Mouse (Mus musculus): ENCODE results near the gene Map1s. TPM values are rescaled to one million over a fixed set of nuclear protein-coding genes. Genes with fewer than 3 reads are reported as not detected.
A peak's percentile ranks its signal among the peaks of the same experiment; 100 is the strongest.
"Not testable (repeated sequence)": the region's sequence is repeated elsewhere in the genome, so short reads cannot be mapped to it uniquely, and the experiment has no call there.

The Map1s gene
- polyA plus RNA-seq, 1 experiment from 2014 or later: 57.8 TPM

DNA sequence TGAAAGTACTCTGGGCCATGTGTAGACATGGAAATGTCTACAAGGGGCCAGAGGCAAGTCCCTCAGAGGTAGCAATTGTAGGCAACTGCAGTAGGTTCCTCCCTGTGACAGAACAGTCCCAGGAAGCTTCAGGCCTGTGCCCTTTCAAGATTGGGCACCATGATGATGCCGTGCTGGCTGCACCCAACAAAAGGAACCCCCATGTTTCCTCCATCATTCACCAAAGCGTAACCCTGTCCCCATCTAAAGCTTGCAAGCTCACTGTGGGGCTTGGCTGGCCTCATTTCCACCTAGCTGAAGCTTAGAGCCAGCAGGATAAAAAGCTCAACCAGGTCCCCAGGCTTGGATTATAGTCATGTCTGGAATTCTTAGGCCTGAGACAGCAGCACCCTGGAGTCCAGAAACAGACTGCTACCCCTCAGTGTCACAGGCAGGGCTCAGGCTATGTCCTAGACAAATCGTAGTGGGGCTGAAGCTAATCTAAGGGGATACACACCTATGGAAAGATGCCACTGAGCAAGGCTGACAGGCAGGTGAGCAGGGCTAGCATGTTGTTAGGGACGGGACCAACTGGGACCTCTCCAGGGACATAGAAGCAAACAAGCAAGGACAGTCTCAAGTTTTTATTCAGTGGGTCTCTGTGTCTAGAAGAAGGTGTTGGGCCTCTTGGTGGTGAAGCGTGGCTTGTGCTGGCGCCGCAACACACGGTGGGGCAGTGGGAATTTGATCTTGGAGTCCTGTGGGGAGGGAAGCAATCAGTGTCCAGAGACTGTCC, 10.8 kb upstream of the Map1s start:
- 92% methylated on average over 8 of the region's 8 CpGs for WGBS
- Histone ChIP-seq H3K9ac (0 out of 2 replicates have a peak overlapping the region, but pooled peaks have one; percentile 35), H3K4me1 (peaks cover 43% of the 10 kb centered on the region), H3K4me3 (peak overlapping the region; percentile 92; the same call in 1 of the 2 replicates), H3K9me3 (peaks cover 3% of the 10 kb centered on the region; the same call in 1 of the 2 replicates), H3K27ac (no peak overlapping the region), H3K36me3 (peaks cover 33% of the 10 kb centered on the region), H3K4me2 (replicated peaks) (no peak overlapping the region), H3K27me3 (peaks cover 52% of the 10 kb centered on the region)
- ATAC-seq (ENCODE audit: low FRiP score, low read depth): no peak

DNA sequence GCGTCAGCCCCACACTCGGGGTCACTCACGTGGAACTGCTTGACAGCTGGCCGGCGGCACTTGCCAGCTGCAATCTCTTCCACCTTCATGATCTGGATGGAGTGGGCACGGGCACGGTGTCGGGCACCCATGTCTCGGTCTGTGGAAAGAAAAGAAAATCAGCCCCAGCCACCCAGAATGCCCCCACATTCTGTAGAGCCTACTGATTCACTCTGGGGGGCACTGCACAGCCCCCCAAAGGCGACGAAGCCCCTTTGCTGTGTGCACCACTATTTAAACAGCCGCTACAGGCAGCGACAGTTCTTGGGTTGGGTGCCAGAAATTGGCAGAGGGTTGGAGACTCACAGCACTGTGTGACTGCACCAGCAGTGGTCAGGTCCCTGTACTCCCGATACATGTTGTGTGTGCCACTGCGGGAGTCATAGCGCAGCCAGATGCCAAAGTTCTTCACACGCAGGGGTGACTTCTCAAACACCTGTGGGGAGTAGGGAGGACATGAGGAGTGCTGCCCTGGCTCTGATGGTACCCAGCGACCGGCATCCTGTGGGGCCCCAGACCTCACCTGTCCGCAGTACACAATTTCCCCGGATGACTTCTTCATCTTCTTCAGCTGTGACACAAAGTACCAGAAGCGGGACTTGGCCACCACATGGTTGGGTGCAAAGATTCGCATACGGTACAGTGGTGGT, 10.0 kb upstream of the Map1s start:
- H3K4me3 ChIP-seq: peak overlapping the region; percentile 92

GRCm38 (mm10) chr8:70896316-70897020, 9.3 kb upstream of the Map1s start:
- Histone ChIP-seq H3K27me3 (peaks cover 37% of the 10 kb centered on the region), H3K9ac (peak overlapping the region; percentile 95), H3K4me3 (peak overlapping the region; percentile 92), H3K4me2 (replicated peaks) (peak overlapping the region; percentile 98), H3K9me3 (no peaks in the 10 kb centered on the region), H3K27ac (peak overlapping the region; percentile 55; the same call in 1 of the 2 replicates), H3K36me3 (peaks cover 33% of the 10 kb centered on the region), H3K4me1 (peaks cover 43% of the 10 kb centered on the region)
- no peak for ATAC-seq (ENCODE audit: low FRiP score, low read depth)
- 3% methylated on average over 25 of the region's 25 CpGs for whole genome bisulfite sequencing

More for the DNA sequence above, 10.0 kb upstream of the Map1s start:
- not testable (repeated sequence) for ATAC-seq (ENCODE audit: low FRiP score, low read depth); H3K27ac ChIP-seq; H3K9me3 ChIP-seq
- peaks cover 44% of the 10 kb centered on the region for H3K27me3 ChIP-seq
- WGBS: 81% methylated on average over 24 of the region's 24 CpGs
- H3K4me2 ChIP-seq (replicated peaks): peak overlapping the region; percentile 98
- H3K4me1 ChIP-seq: peaks cover 43% of the 10 kb centered on the region
- H3K9ac ChIP-seq: peak overlapping the region; percentile 95
- peaks cover 33% of the 10 kb centered on the region for H3K36me3 ChIP-seq

DNA sequence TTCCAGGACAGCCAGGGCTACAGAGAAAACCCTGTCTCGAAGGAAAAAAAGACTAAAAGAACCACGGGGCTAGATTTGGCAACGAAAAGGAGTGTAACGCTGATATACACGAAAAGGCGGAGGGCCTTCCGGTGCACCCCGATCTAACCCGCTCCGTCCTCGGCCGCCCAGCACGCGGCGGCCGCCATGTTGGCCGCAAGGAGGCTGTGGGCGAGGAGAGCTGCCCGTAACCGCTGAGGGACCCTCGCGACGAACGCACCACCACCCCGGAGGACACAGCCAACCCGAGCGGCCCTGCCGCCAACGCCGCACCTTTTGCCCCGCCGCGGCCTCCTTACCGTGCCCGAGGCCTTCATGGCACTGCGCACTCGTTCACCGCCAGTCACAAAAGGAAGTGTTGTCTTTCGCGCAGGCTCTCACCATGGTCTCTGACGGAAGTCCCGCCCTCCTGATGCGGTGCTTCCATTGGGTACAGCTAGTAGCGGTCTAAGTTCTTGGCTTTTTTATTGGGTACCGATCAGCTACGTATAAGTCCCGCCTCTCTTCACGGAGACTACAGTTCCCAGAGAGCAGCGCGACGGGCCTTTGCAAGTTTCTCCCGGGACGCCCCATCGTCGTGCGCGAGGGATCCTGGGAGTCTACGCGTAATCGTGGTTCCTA, 8.6 kb upstream of the Map1s start, which contains the start of gene Rpl18a:
Gene Rpl18a, minus strand, starts transcription at position 392 of the 660 bp plus-strand sequence.
- Histone ChIP-seq H3K27me3 (peaks cover 30% of the 10 kb centered on the region), H3K4me1 (peaks cover 36% of the 10 kb centered on the region), H3K27ac (peak within 1 kb of the TSS; percentile 72), H3K9me3 (no peaks in the 10 kb centered on the region), H3K36me3 (peaks cover 33% of the 10 kb centered on the region), H3K9ac (peak within 1 kb of the TSS; percentile 95), H3K4me3 (peak within 1 kb of the TSS; percentile 92), H3K4me2 (replicated peaks) (peak within 1 kb of the TSS; percentile 98)
- ATAC-seq (ENCODE audit: low FRiP score, low read depth): peak; percentile 98
- under 1% methylated on average over 60 of the region's 60 CpGs for WGBS

GRCm38 (mm10) chr8:70897681-70898413, 7.9 kb upstream of the Map1s start:
- Histone ChIP-seq H3K4me1 (peaks cover 29% of the 10 kb centered on the region), H3K9me3 (no peaks in the 10 kb centered on the region), H3K4me2 (replicated peaks) (peak overlapping the region; percentile 82), H3K9ac (peak overlapping the region; percentile 77), H3K27me3 (peaks cover 23% of the 10 kb centered on the region), H3K27ac (peak overlapping the region; percentile 72), H3K36me3 (peaks cover 33% of the 10 kb centered on the region), H3K4me3 (peak overlapping the region; percentile 92)
- WGBS: under 1% methylated on average over 20 of the region's 20 CpGs
- ATAC-seq (ENCODE audit: low FRiP score, low read depth): peak; percentile 22

DNA sequence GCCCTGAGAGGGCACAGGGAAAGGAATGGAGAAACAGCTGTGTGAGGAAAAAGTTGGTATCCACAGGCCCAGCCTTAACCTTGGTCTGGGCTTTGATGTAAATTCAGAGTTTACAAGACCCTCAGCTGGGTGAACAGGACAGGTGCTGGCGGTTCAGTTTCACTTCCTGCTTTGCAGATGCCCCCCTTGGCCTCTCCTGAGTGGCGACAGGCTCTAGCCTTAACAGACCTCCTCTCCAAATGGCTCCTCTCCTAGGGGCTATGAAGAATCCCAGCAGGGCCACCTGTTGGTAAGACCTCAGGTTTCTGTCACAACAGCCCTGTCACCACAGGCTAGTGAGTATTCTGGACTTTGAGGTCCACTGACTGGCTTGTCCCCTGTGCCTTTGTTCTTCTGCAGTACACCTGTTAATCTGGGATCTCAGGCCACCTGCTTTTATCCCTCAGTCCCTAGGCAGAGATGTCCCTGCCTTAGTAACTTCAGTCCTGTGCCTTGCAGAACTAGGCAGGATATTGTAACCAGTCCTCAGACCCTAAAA, 7.0 kb upstream of the Map1s start:
- Histone ChIP-seq H3K9me3 (no peaks in the 10 kb centered on the region), H3K4me1 (peaks cover 20% of the 10 kb centered on the region), H3K27me3 (peaks cover 17% of the 10 kb centered on the region), H3K27ac (no peak overlapping the region; the same call in 1 of the 2 replicates), H3K9ac (peak overlapping the region; percentile 77), H3K4me2 (replicated peaks) (peak overlapping the region; percentile 82), H3K4me3 (peak overlapping the region; percentile 92), H3K36me3 (peaks cover 27% of the 10 kb centered on the region)
- no peak for ATAC-seq (ENCODE audit: low FRiP score, low read depth)
- 40% methylated on average over 2 of the region's 2 CpGs for WGBS

GRCm38 (mm10) chr8:70899226-70899625, 6.5 kb upstream of the Map1s start:
- 79% methylated on average over 2 of the region's 2 CpGs for WGBS
- Histone ChIP-seq H3K9me3 (no peaks in the 10 kb centered on the region), H3K4me3 (no peak overlapping the region), H3K4me1 (peaks cover 20% of the 10 kb centered on the region), H3K9ac (peak overlapping the region; percentile 19; the same call in 1 of the 2 replicates), H3K27ac (no peak overlapping the region), H3K36me3 (peaks cover 22% of the 10 kb centered on the region), H3K27me3 (peaks cover 16% of the 10 kb centered on the region), H3K4me2 (replicated peaks) (no peak overlapping the region)
- ATAC-seq (ENCODE audit: low FRiP score, low read depth): no peak

DNA sequence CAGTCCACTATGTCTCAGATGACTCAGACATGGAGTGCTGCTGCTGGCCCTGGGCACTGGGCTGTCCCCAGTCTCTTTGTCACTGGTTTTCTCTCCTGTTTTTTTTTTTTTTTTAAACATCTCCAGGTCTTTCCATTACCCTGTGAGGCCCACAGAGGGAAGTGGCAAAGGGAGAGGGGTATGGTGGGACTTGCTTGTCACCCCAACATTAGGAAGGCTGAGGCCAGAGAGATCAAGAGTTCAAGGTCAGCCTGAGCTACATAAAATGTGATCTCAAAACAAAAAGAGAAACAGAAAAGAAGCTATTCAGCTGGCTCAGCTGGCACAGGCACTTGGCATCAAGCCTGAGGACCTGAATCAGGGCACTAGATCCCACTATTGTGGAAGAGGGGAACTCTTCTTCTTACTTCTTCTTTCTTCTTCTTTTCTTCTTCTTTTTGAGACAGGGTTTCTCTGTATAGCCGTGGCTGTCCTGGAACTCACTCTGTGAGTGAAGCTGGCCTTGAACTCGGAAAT, 4.8 kb upstream of the Map1s start:
- 0 out of 2 replicates have a peak, but pooled peaks cover 6% of the 10 kb centered on the region for H3K27me3 ChIP-seq

GRCm38 (mm10) chr8:70902211-70902610, 3.5 kb upstream of the Map1s start:
- Histone ChIP-seq H3K9me3 (no peaks in the 10 kb centered on the region), H3K4me3 (no peak overlapping the region), H3K4me1 (peaks cover 24% of the 10 kb centered on the region), H3K9ac (no peak overlapping the region), H3K36me3 (no peaks in the 10 kb centered on the region), H3K27ac (no peak overlapping the region), H3K27me3 (0 out of 2 replicates have a peak, but pooled peaks cover 6% of the 10 kb centered on the region), H3K4me2 (replicated peaks) (no peak overlapping the region)
- ATAC-seq (ENCODE audit: low FRiP score, low read depth): no peak
- 36% methylated on average over 5 of the region's 5 CpGs for WGBS

More for the DNA sequence above, 4.8 kb upstream of the Map1s start:
- peaks cover 21% of the 10 kb centered on the region for H3K4me1 ChIP-seq
- H3K36me3 ChIP-seq: peaks cover 5% of the 10 kb centered on the region; the same call in 1 of the 2 replicates
- WGBS: 60% methylated on average over 2 of the region's 2 CpGs
- no peak for ATAC-seq (ENCODE audit: low FRiP score, low read depth)
- H3K9ac ChIP-seq: peak overlapping the region; percentile 39; the same call in 1 of the 2 replicates
- no peak overlapping the region for H3K27ac ChIP-seq
- H3K9me3 ChIP-seq: no peaks in the 10 kb centered on the region
- H3K4me2 ChIP-seq (replicated peaks): no peak overlapping the region
- no peak overlapping the region for H3K4me3 ChIP-seq

DNA sequence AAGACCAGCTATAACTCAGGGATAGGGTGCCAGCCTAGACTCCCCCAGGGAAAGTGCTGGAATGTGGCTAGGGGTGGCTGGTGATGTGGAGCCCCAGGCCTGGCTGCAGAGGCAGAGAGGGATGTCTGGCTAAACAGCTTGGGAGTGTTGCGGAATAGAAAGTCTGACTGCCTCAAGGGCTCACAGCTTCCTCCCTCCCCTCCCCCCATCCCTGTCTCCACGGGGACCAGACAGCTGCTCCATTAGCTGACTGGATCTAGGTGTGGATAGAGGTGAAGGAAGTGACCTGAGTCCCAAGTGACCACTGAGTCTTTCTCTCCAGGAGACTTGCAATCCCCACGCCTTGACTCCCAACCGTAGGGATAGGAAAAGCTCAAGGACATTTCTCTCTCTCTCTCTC, 2.6 kb upstream of the Map1s start:
- no peak for ATAC-seq (ENCODE audit: low FRiP score, low read depth)
- Histone ChIP-seq H3K27me3 (0 out of 2 replicates have a peak, but pooled peaks cover 6% of the 10 kb centered on the region), H3K4me1 (peaks cover 28% of the 10 kb centered on the region), H3K36me3 (no peaks in the 10 kb centered on the region), H3K4me3 (no peak overlapping the region), H3K4me2 (replicated peaks) (no peak overlapping the region), H3K27ac (no peak overlapping the region), H3K9ac (peak overlapping the region; percentile 54; the same call in 1 of the 2 replicates), H3K9me3 (no peaks in the 10 kb centered on the region)
- 54% methylated on average over 4 of the region's 4 CpGs for WGBS
